Mouse (Mus musculus) hematopoietic stem cell, adult 5-6 weeks (primary cell): Measurements from ENCODE around the gene Vmn2r46. TPM values are rescaled to one million over a fixed set of nuclear protein-coding genes. Genes with fewer than 3 reads are reported as not detected.
"Not testable (repeated sequence)": the region's sequence is repeated elsewhere in the genome, so short reads cannot be mapped to it uniquely, and the experiment has no call there.

ENCODE experiments used
- ATAC-seq, 2 experiments: fragments of 125-278 bp in 1 of 2; replicated peaks in 1 of 2; 2 replicates each; pipeline ENCODE4 v1.8.0; 2016 to 2017; ENCODE audit warnings: inconsistent platforms in 2 of 2, mild to moderate bottlenecking in 2 of 2, moderate number of reproducible peaks in 2 of 2, low read depth in 1 of 2, moderate TSS enrichment in 1 of 2; ENCODE audit not compliant: low FRiP score in 2 of 2, poor library complexity in 2 of 2, severe bottlenecking in 2 of 2, insufficient read depth in 1 of 2, low TSS enrichment in 1 of 2
- total RNA-seq: library from RNA; stranded (forward); fragments of 172-1452, 232-1000 nt; gene quantifications from 2 replicates; pipeline ENCODE4 v1.2.3, GENCODE M21; 2017

Gene Vmn2r46
- not detected in 2 replicates for total RNA-seq

GRCm38 (mm10) chr7:9770471-9770870 is at the start of gene Vmn2r46:
Vmn2r46 (minus strand) TSS chr7:9770571.
- ATAC-seq: not testable (repeated sequence)

Other genes starting within 250 kb of the Vmn2r46 start
- gene Vmn2r47, start 70.8 kb upstream of the Vmn2r46 start, total RNA-seq: not detected in 2 replicates
- gene Vmn2r48, start 183.0 kb upstream of the Vmn2r46 start, total RNA-seq: not detected in 2 replicates
- gene Vmn2r49, start 221.7 kb upstream of the Vmn2r46 start, total RNA-seq: not detected in 2 replicates